Mouse (Mus musculus) spleen, postnatal 14 days (tissue): ENCODE measurements around the gene Vmn1r123.
"Not testable (repeated sequence)": the region's sequence is repeated elsewhere in the genome, so short reads cannot be mapped to it uniquely, and the experiment has no call there.

ENCODE experiments used
- DNase-seq, 2 experiments: peaks; one replicate each; pipeline ENCODE4 v3.0.0; 2021 to 2022; ENCODE audit warnings: low spot score in 2 of 2

Vmn1r123 gene

GRCm38 (mm10) chr7:21161885-21162284 is at the start of gene Vmn1r123:
Gene Vmn1r123, plus strand, starts transcription at chr7:21162185.
- DNase-seq = not testable (repeated sequence)

DNA sequence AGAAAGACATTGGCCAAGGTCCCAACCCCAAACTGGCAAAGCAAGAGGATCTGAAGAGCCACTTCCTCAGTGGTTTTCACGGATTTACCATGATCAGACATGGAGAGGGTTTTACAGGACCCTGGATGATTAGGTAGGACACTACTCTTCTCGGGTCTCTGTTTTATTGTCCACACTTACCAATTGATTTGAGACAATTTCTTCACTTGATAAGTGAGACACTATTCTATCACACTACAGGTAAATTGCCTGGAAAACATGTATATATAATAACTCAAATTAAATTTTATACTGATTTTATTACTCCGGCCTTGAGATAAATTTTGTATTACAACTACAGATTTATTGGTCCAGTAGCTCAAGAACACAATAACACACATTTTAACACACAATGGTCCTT is 28.0 kb upstream of the Vmn1r123 start, which contains the start of gene Vmn1r122:
Gene Vmn1r122 (minus strand): TSS at position 101 of the 400 bp plus-strand sequence.
- DNase-seq = not testable (repeated sequence)

- DNase-seq = not testable (repeated sequence)
Measured at GRCm38 (mm10) chr7:21190323-21190722, 28.3 kb downstream of the Vmn1r123 start, which contains the start of gene Gm5157. Gene Gm5157, minus strand, starts transcription at chr7:21190423.
